Mouse (Mus musculus) G1E (cell line): ENCODE results near the gene Pld5.

ENCODE experiments used
- CTCF ChIP-seq: IDR thresholded peaks from 2 replicates; pipeline ENCODE4 v1.5.1; 2012; ENCODE audit warnings: low read depth, low read length, inconsistent platforms, mixed read lengths
- GATA1 ChIP-seq: IDR thresholded peaks from 2 replicates; pipeline ENCODE4 v1.6.1; 2012; ENCODE audit warnings: borderline replicate concordance, low read length, inconsistent platforms, mixed read lengths
- GATA2 ChIP-seq: IDR thresholded peaks from 2 replicates; pipeline ENCODE4 v1.6.1; 2012; ENCODE audit warnings: low read depth, low read length, inconsistent platforms, borderline replicate concordance
- POLR2AphosphoS5 ChIP-seq: IDR thresholded peaks from 2 replicates; pipeline ENCODE4 v1.6.1; 2012; ENCODE audit warnings: low read depth, low read length, inconsistent platforms; ENCODE audit not compliant: insufficient replicate concordance
- TAL1 ChIP-seq: conservative IDR thresholded peaks from 2 replicates; pipeline ENCODE4 v1.6.1; 2012; ENCODE audit warnings: low read depth, low read length, inconsistent platforms, mixed read lengths

DNA sequence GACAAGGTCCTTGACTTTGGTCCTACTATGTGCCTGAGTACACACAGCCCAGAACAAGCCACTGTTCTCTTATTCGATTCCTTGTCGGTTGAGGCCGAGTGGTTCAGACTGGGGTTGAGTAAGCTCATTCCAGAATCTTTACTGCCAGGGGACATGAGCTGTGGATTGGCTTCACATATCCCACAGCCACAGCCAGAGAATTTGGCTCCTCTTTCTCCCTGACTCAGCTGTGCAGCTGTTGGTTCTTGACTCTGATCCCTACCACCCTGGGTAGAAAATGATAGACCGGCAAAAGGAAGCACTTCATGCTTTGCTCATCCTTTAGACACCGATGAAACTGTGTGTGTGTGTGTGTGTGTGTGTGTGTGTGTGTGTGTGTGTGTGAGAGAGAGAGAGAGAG lies 343.7 kb downstream of the Pld5 start:
- no peak for TF ChIP-seq TAL1
- TF ChIP-seq CTCF = no peak
- TF ChIP-seq GATA1 = no peak
- TF ChIP-seq POLR2AphosphoS5 = no peak
- TF ChIP-seq GATA2 = no peak
